Comparison of ENCODE assay signal across 23 mouse cellular contexts in genomic region chr7:78707122-78707521, GRCm38 (mm10). TPM values are rescaled to one million over a fixed set of nuclear protein-coding genes. Genes with fewer than 3 reads are reported as not detected.
A peak's percentile ranks its signal among the peaks of the same experiment; 100 is the strongest.
DNase-seq lines count a peak whose midpoint lies in the region; ATAC-seq lines count a peak whose summit lies in the region.
"Had no signal": no experiment of that assay in that cellular context is flagged by ENCODE, and none has a peak within 500 bp of the region (broad histone marks: within the 10 kb centered on the region; RNA-seq: fewer than 3 reads in every experiment).

No protein-coding gene starts in this region.

- peak; percentile 28 for DNase-seq in adrenal gland, adult 2 months
- DNase-seq in adrenal gland, postnatal 36 days: no peak
- peak; percentile 30 for DNase-seq in adrenal gland, postnatal 14 days
- DNase-seq in adrenal gland, adult 18-20 months (ENCODE audit: low spot score in 2 of 2): no peak
- DNase-seq in gastrocnemius, adult 8-10 months (ENCODE audit: low spot score in 2 of 2): no peak
- DNase-seq: cerebellum, adult 11-12 months; cerebellum, adult 8-10 months; cerebellum, postnatal 10 days; cerebellum, postnatal 36 days; embryo, embryonic 11 days; gastrocnemius, postnatal 14 days; heart, adult 2 months; heart, postnatal 14 days; heart, postnatal 4 days; kidney, adult 18-20 months had no signal

- ATAC-seq in granulocyte monocyte progenitor cell, adult 5-6 weeks (replicated peaks; ENCODE audit: poor library complexity, severe bottlenecking): peak; percentile 56
- ATAC-seq: activated CD4-positive, CD25-positive, alpha-beta regulatory T cell, adult 4 months; forebrain, embryonic 13.5 days; forebrain, embryonic 16.5 days; hindbrain, postnatal 0 days; inflammation-experienced regulatory T-cells, adult 6 months; intestine, embryonic 16.5 days had no signal

RNA-seq across cellular contexts. Expression of gene Ntrk3, which starts 30.7 kb away (rescaled TPM):
- total RNA-seq in adrenal gland, adult 2 months (2021): 10 to 100 TPM; 23.5 to 25.6 TPM
- 22.5 and 36.7 TPM in 2 replicates for polyA plus RNA-seq in adrenal gland, adult 2 months (2012; rRNA removed)
- total RNA-seq in adrenal gland, postnatal 36 days (2021): 10 to 100 TPM; 19.8 to 37.4 TPM
- 33.0 and 38.2 TPM in 2 replicates for total RNA-seq in adrenal gland, postnatal 14 days (2021)
- 10 to 100 TPM; 27.1 to 57.3 TPM for total RNA-seq in adrenal gland, adult 18-20 months (2021)
- not detected in 2 replicates for total RNA-seq in granulocyte monocyte progenitor cell, adult 5-6 weeks (2014; fragmentation: Nextera tagmentation)
- total RNA-seq in granulocyte monocyte progenitor cell, adult 5-6 weeks (2017): not detected in 2 replicates
- 1 to 10 TPM in 1 of 4 experiments, under 1 TPM in 3; 0.46 to 1.3 (median 0.93) TPM for total RNA-seq in gastrocnemius, adult 8-10 months (2022)
- polyA plus RNA-seq: erythroblast, embryonic 14.5 days had no signal

Comparison
In these comparisons a context has a peak if more than half of its experiments do, and no peak if none do; other contexts are left out.
1. DNase-seq: peak in adrenal gland, adult 2 months (single experiment) and adrenal gland, postnatal 14 days (single experiment); none in adrenal gland, postnatal 36 days (0 of 2), adrenal gland, adult 18-20 months (0 of 2) and gastrocnemius, adult 8-10 months (0 of 2).
2. RNA of gene Ntrk3, which starts 30.7 kb away (total RNA-seq): 27.1 to 57.3 TPM in adrenal gland, adult 18-20 months, 33.0 to 38.2 TPM in adrenal gland, postnatal 14 days, 19.8 to 37.4 TPM in adrenal gland, postnatal 36 days and 23.5 to 25.6 TPM in adrenal gland, adult 2 months; 0.46 to 1.3 TPM in gastrocnemius, adult 8-10 months and not detected in granulocyte monocyte progenitor cell, adult 5-6 weeks; every median in the first group is over 4 times any median in the second.